Mouse (Mus musculus) kidney, postnatal 36 days (tissue): ENCODE results near the gene Efnb2.
A peak's percentile ranks its signal among the peaks of the same experiment; 100 is the strongest.

ENCODE experiments used
- DNase-seq, 2 experiments: peaks; one replicate each; pipeline ENCODE4 v3.0.0; 2021 to 2022; ENCODE audit warnings: mixed read lengths in 2 of 2

The Efnb2 gene

GRCm38 (mm10) chr8:8611928-8612327, 49.1 kb downstream of the Efnb2 start:
- no peak for DNase-seq

- DNase-seq = no peak
Measured at GRCm38 (mm10) chr8:8609791-8610190, 51.3 kb downstream of the Efnb2 start.

GRCm38 (mm10) chr8:8609141-8609540, 51.9 kb downstream of the Efnb2 start:
- DNase-seq = no peak

GRCm38 (mm10) chr8:8605621-8606020, 55.4 kb downstream of the Efnb2 start:
- no peak for DNase-seq

- DNase-seq = no peak
Measured at GRCm38 (mm10) chr8:8603875-8604274, 57.2 kb downstream of the Efnb2 start.

GRCm38 (mm10) chr8:8602616-8603461, 58.2 kb downstream of the Efnb2 start:
- DNase-seq = peak; percentile 21 to 35

GRCm38 (mm10) chr8:8599931-8600330, 61.1 kb downstream of the Efnb2 start:
- DNase-seq = no peak

GRCm38 (mm10) chr8:8597434-8597833, 63.6 kb downstream of the Efnb2 start:
- DNase-seq = no peak

GRCm38 (mm10) chr8:8595831-8596611, 65.0 kb downstream of the Efnb2 start:
- no peak for DNase-seq

GRCm38 (mm10) chr8:8593812-8594211, 67.2 kb downstream of the Efnb2 start:
- DNase-seq = no peak

GRCm38 (mm10) chr8:8593371-8593770, 67.7 kb downstream of the Efnb2 start:
- no peak for DNase-seq

GRCm38 (mm10) chr8:8592331-8592730, 68.7 kb downstream of the Efnb2 start:
- no peak for DNase-seq

GRCm38 (mm10) chr8:8583981-8584377, 77.1 kb downstream of the Efnb2 start:
- DNase-seq = no peak

- DNase-seq = no peak
Measured at GRCm38 (mm10) chr8:8583290-8583980, 77.6 kb downstream of the Efnb2 start.

GRCm38 (mm10) chr8:8577770-8578303, 83.2 kb downstream of the Efnb2 start:
- no peak for DNase-seq

GRCm38 (mm10) chr8:8576833-8577232, 84.2 kb downstream of the Efnb2 start:
- DNase-seq = peak; percentile 3 to 10

- DNase-seq = no peak
Measured at GRCm38 (mm10) chr8:8576286-8576685, 84.8 kb downstream of the Efnb2 start.

GRCm38 (mm10) chr8:8574521-8575499, 86.2 kb downstream of the Efnb2 start:
- no peak for DNase-seq

- DNase-seq = no peak
Measured at GRCm38 (mm10) chr8:8572272-8572671, 88.8 kb downstream of the Efnb2 start.

GRCm38 (mm10) chr8:8571625-8572215, 89.3 kb downstream of the Efnb2 start:
- DNase-seq = no peak

- no peak for DNase-seq
Measured at GRCm38 (mm10) chr8:8569280-8569679, 91.8 kb downstream of the Efnb2 start.
